Mouse (Mus musculus) stomach, embryonic 16.5 days (tissue): ENCODE measurements at regions not wholly inside any gene's neighbourhood (a gene's known extent, or its start where the extent isn't known, plus 50 kb on each side); places are given as distances from the start of the nearest gene placed in this dataset.

Source experiments
- ATAC-seq: fragments of 200-750 bp; cut with Nextera tagmentation; 2 replicates; pipeline ENCODE4 v1.8.0; 2017; ENCODE audit warnings: moderate number of reproducible peaks, moderate TSS enrichment; ENCODE audit not compliant: insufficient read depth, low FRiP score
- H3K27ac ChIP-seq: fragments of 300-500 bp; sonication (generic); 2 replicates; pipeline ENCODE4 v1.5.1; 2014; ENCODE audit warnings: low read length
- H3K27me3 ChIP-seq: fragments of 300-500 bp; sonication (generic); 2 replicates; pipeline ENCODE4 v1.6.1; 2014; ENCODE audit warnings: low read length, control low read depth, mixed read lengths; ENCODE audit not compliant: control insufficient read depth, insufficient read depth
- H3K36me3 ChIP-seq: fragments of 300-500 bp; sonication (generic); 2 replicates; pipeline ENCODE4 v1.6.1; 2014; ENCODE audit warnings: low read length; ENCODE audit not compliant: control insufficient read depth, insufficient read depth
- H3K4me1 ChIP-seq: fragments of 300-500 bp; sonication (generic); 2 replicates; pipeline ENCODE4 v1.6.1; 2014; ENCODE audit warnings: low read length, control low read depth, mixed read lengths; ENCODE audit not compliant: control insufficient read depth, insufficient read depth
- H3K4me2 ChIP-seq: fragments of 300-500 bp; sonication (generic); 2 replicates; pipeline ENCODE4 v1.6.1; 2014; ENCODE audit warnings: low read depth, low read length, mixed read lengths
- H3K4me3 ChIP-seq: fragments of 300-500 bp; sonication (generic); replicated peaks from 2 replicates; pipeline ENCODE4 v1.5.1; 2014; ENCODE audit warnings: mild to moderate bottlenecking, low read length
- H3K9ac ChIP-seq: fragments of 300-500 bp; sonication (generic); 2 replicates; pipeline ENCODE4 v1.6.1; 2014; ENCODE audit warnings: low read length
- H3K9me3 ChIP-seq: fragments of 300-500 bp; sonication (generic); replicated peaks from 2 replicates; pipeline ENCODE4 v1.6.1; 2016; ENCODE audit warnings: low read length, control low read depth; ENCODE audit not compliant: control insufficient read depth
- WGBS: fragments of 180-500 bp; shearing (Covaris S2); extraction: QIAGEN DNeasy Blood & Tissue Kit; methylation state at CpG from one replicate; pipeline ENCODE4 v1.1.7; 2014; 5-methylcytosine and 5-hydroxymethylcytosine counted together

DNA sequence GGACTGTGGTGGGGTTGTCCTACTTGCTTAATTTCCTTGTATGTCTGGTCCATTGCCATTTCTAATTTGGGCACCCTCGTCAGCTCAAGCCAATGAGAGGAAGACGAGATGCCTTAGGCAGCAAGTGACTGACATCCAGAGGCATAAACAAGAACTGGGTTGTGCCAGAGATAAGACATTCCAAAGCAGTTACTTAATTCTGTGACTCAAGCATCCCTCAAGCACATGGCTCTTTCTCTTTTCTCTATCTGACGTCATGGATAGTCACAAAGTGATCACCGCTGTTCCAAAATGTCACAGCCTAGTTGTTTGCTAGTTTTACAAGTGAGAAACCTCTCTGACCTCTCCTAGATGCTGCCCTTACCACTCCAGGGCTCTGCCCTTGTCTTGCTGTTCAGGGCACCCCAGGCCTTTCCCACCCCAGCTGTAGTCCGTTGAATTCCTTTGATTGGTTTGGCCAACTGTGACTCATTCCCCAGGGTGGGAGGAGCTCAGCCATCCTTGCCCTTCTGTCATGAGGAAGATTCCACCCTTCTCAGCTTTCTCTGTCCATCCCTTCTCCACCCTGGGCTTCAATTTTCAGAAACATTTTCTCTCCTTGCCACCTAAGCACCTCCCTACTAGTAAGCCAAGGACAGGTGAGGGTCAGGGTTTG, 78.9 kb downstream of the Chst1 start:
- Histone ChIP-seq H3K27ac (no peak overlapping the region), H3K9me3 (no peaks in the 10 kb centered on the region), H3K36me3 (no peaks in the 10 kb centered on the region), H3K4me3 (no peak overlapping the region), H3K4me2 (no peak overlapping the region), H3K27me3 (no peaks in the 10 kb centered on the region), H3K4me1 (no peaks in the 10 kb centered on the region), H3K9ac (no peak overlapping the region)
- 50% methylated on average over 5 of the region's 5 CpGs for WGBS
- ATAC-seq = no peak

DNA sequence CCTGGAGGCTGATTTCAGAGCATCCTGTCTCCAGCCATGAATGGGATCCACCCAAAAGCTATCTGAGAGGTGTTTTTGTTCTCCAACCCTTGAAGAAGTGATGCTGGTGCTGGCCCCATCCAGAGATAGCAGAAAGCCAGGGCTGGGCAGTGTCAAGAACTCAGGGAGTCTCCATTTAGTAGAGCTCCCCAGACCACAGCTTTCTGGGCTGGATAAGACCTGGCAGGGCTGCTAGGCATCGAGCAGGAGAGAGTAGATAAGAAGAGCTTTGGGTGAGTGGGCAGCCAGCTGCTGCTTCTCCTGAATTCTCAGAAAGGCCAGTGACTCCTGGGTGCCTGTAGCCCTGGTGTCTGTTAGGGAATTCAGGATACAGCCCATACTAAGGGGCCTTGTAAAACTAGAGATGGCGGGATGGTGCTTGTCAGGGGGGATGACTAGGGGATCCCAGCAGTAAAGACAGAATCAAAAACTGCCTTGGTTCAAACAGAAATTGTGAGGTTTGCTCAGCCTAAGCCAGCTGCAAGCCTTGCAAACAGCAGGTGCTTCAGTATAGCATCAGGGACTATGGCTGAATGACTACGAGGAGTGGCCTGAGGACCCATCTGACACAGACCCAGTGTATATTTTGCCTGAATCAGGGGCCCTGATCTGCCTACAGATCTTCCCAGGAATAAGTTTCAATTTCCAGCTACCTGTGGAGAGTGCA, 79.6 kb downstream of the Chst1 start:
- no peak for ATAC-seq
- Histone ChIP-seq H3K9ac (no peak overlapping the region), H3K36me3 (no peaks in the 10 kb centered on the region), H3K9me3 (no peaks in the 10 kb centered on the region), H3K27ac (no peak overlapping the region), H3K4me3 (no peak overlapping the region), H3K4me2 (no peak overlapping the region), H3K4me1 (no peaks in the 10 kb centered on the region), H3K27me3 (no peaks in the 10 kb centered on the region)
- 77% methylated on average over 3 of the region's 3 CpGs for WGBS

DNA sequence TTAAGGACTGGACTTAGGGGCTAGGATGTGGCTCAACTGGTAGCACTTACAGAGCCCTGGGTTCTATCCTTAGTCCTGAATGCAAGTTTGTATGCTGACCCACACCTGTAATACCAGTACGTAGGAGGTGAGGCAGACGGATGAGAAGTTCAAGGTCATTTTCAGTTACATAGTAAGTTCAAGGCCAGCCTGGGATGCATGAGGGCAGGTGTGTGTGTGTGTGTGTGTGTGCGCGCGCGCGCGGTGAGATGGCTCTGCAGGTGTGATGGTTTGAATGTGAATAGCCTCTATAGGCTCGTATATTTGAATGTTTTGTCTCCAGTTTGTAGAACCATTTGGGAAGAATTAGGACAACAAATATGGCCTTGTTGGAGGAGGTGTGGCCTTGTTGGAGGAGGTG, 82.7 kb downstream of the Chst1 start:
- Histone ChIP-seq H3K36me3 (no peaks in the 10 kb centered on the region), H3K4me1 (no peaks in the 10 kb centered on the region), H3K27me3 (no peaks in the 10 kb centered on the region), H3K9me3 (no peaks in the 10 kb centered on the region), H3K4me2 (no peak overlapping the region), H3K27ac (no peak overlapping the region), H3K9ac (no peak overlapping the region), H3K4me3 (no peak overlapping the region)
- ATAC-seq = no peak
- 96% methylated on average over 9 of the region's 9 CpGs for WGBS

DNA sequence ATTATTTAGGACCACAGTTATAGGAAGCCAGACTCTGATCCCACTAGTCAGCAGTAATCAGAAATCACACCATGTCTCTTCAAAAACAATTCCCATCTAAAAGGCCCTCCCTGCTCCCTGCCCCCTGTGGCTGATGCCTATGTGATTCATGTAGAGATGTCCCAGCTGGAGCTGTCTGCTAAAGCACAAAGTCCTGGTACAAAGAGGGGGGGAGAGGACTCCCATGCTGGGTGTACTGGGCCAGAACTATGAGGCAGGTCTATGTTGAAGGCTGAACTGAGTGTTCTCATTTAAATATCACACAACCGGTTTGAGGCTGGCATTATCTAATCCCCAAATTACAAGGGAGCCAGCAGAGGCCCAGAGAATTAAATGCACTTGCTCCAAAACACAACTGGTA, 88.2 kb downstream of the Chst1 start:
- no peaks in the 10 kb centered on the region for H3K4me1 ChIP-seq
- WGBS = 46% methylated on average over 1 of the region's 1 CpGs
- no peak for ATAC-seq

DNA sequence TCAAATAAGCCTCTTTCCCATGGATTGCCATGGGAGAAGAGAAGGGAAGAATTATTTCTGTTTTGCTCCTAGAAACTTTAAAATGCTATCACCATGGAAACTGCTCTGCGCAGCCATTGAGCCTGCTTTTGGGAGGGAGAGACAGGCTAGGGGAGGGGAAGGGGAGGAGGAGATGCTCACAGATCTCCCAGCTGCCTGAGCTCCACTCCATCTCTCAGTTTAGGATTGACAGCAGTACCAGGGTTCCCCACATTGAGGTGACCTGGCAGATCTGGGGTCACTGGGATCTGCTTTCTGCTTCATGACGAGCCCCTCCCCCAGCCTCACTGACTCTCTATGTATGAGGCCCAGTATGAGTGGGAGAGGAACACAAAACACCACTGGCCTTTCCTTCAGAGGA, 89.7 kb downstream of the Chst1 start:
- WGBS = 29% methylated on average over 2 of the region's 2 CpGs

More for the DNA sequence above, 88.2 kb downstream of the Chst1 start:
- no peaks in the 10 kb centered on the region for H3K9me3 ChIP-seq
- no peak overlapping the region for H3K9ac ChIP-seq
- H3K27ac ChIP-seq = no peak overlapping the region
- H3K4me2 ChIP-seq = no peak overlapping the region
- H3K4me3 ChIP-seq = no peak overlapping the region
- no peaks in the 10 kb centered on the region for H3K36me3 ChIP-seq
- no peaks in the 10 kb centered on the region for H3K27me3 ChIP-seq

DNA sequence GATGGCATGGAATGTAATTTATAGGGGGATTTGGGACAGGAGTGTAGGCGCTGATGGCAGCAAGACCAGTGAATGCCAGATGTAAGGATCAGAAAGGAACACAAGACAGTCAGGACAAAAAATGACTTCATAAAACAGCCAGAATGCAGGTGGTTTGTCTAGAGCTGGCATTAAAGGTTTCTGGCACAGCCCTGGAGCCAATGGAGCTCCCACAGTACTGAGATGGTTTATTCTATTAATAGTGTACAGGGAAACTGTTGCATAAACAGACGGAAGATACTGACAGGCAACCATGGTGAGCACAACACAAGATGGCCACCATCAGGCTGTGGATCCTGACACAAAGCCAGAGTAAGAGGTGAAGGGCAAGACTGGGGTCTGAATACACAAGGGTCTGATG, 90.8 kb downstream of the Chst1 start:
- Histone ChIP-seq H3K27ac (no peak overlapping the region), H3K4me2 (no peak overlapping the region), H3K9ac (no peak overlapping the region), H3K4me3 (no peak overlapping the region), H3K36me3 (no peaks in the 10 kb centered on the region), H3K4me1 (no peaks in the 10 kb centered on the region), H3K27me3 (no peaks in the 10 kb centered on the region), H3K9me3 (no peaks in the 10 kb centered on the region)
- ATAC-seq = no peak
- WGBS = 74% methylated on average over 2 of the region's 2 CpGs

More for the DNA sequence above, 89.7 kb downstream of the Chst1 start:
- Histone ChIP-seq H3K4me1 (no peaks in the 10 kb centered on the region), H3K9me3 (no peaks in the 10 kb centered on the region), H3K4me2 (no peak overlapping the region), H3K36me3 (no peaks in the 10 kb centered on the region), H3K4me3 (no peak overlapping the region), H3K9ac (no peak overlapping the region), H3K27ac (no peak overlapping the region), H3K27me3 (no peaks in the 10 kb centered on the region)
- no peak for ATAC-seq

DNA sequence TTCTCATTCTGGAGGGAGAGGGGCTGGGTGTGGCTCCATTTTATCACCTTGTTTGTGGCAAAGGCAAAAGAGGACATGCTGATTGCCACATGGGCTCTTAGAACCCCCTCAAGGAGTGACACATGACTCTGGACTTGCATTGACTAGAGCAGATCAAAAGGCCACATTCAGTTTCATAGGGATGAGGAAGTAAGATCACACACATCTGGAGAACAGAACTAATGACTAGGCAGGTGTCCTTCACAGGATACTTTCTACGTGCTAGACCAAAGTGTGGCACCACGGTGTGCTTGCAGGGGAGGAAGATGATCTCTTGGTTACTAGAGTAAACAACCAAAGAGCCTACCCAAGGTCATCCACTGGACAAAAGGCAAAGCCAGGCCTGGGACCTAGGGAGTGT, 91.9 kb downstream of the Chst1 start:
- H3K9ac ChIP-seq = no peak overlapping the region
- H3K4me2 ChIP-seq = no peak overlapping the region
- H3K27me3 ChIP-seq = no peaks in the 10 kb centered on the region
- no peaks in the 10 kb centered on the region for H3K36me3 ChIP-seq
- no peak overlapping the region for H3K27ac ChIP-seq
- no peaks in the 10 kb centered on the region for H3K9me3 ChIP-seq
- ATAC-seq = no peak
- H3K4me3 ChIP-seq = no peak overlapping the region
- 63% methylated on average over 2 of the region's 2 CpGs for WGBS
- H3K4me1 ChIP-seq = no peaks in the 10 kb centered on the region

DNA sequence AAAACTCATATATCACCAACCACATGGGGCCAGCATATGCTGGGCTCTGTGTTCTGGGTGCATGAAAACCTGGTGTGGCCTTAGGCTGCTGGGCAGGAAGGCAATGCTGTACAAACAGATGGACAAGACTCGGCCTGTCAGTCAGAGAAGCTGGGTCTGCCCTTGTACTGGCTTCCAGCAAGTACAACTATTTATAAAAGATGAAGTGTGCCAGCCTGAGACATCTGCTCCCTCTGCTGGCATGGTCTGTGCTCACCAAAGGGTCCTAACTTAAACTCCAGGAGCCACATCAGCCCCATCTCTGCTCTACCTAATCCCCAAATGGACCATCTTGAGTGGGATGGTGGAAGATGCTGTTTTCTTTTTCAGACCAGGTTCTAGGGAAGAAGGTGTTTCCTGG, 93.1 kb downstream of the Chst1 start:
- no peak overlapping the region for H3K4me3 ChIP-seq
- H3K4me2 ChIP-seq = no peak overlapping the region
- no peaks in the 10 kb centered on the region for H3K9me3 ChIP-seq
- no peaks in the 10 kb centered on the region for H3K27me3 ChIP-seq
- H3K9ac ChIP-seq = no peak overlapping the region
- no peaks in the 10 kb centered on the region for H3K36me3 ChIP-seq
- WGBS = 62% methylated on average over 1 of the region's 1 CpGs
- no peak overlapping the region for H3K27ac ChIP-seq
- H3K4me1 ChIP-seq = no peaks in the 10 kb centered on the region
- ATAC-seq = no peak

DNA sequence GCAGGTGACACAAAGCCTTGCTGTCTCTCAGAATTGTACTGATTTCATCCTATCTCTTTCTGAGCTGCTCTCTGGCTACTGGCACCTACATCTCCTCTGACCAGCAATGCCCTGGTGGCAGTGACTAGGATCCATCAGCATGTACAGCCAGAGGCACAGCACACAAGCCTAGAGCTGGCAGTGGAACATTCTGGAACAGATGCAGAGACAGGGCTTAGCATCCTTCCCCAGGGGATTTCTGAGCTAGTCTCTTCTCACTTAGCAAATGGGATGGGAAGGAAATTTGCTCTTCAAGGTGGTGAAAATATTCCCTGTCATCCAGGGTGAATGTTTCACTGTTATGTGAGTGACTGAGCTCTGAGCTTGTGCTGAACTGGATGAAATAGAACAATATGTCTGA, 93.5 kb downstream of the Chst1 start:
- Histone ChIP-seq H3K36me3 (no peaks in the 10 kb centered on the region), H3K9me3 (no peaks in the 10 kb centered on the region), H3K4me2 (no peak overlapping the region), H3K27ac (no peak overlapping the region), H3K4me1 (no peaks in the 10 kb centered on the region), H3K9ac (no peak overlapping the region), H3K4me3 (no peak overlapping the region), H3K27me3 (no peaks in the 10 kb centered on the region)
- ATAC-seq = no peak
